Mouse (Mus musculus) adrenal gland, adult 2 months (tissue): Measurements from ENCODE around the gene Dysf. TPM values are rescaled to one million over a fixed set of nuclear protein-coding genes. Genes with fewer than 3 reads are reported as not detected.

Experiments used
- DNase-seq: peaks from one replicate; pipeline ENCODE4 v3.0.0; 2021
- polyA plus RNA-seq: library from polyadenylated mRNA; depleted of rRNA; stranded (reverse); fragments of >200 nt; gene quantifications from 2 replicates; pipeline ENCODE4 v1.2.3, GENCODE M21; 2012
- total RNA-seq, 2 experiments: library from RNA; stranded (reverse); gene quantifications; 2 replicates each; pipeline ENCODE4 v1.2.3; 2021

Gene Dysf
- total and polyA plus RNA-seq, 3 experiments, result 31.0 to 64.2 (median 54.4) TPM

DNA sequence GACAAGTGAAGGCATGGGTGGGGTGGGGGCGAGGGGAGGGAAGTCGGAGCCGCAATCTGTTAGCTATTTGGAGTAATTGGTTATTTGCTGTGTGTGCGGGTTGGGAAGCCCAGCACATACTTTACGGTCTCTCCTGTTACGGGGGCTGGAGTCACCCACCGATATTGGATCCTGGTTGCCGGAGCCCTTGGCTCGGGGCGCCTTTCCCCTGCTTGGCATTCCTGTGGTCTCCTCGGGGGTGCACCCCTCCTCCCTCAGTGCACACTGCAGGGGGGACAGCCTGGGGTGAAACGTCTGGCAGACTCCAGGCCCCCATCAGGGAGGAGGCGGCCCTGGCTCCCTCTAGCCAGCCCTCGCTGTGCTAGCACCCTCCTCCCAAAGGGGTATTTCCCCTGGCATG, 159.2 kb downstream of the Dysf start:
- no peak for DNase-seq

DNA sequence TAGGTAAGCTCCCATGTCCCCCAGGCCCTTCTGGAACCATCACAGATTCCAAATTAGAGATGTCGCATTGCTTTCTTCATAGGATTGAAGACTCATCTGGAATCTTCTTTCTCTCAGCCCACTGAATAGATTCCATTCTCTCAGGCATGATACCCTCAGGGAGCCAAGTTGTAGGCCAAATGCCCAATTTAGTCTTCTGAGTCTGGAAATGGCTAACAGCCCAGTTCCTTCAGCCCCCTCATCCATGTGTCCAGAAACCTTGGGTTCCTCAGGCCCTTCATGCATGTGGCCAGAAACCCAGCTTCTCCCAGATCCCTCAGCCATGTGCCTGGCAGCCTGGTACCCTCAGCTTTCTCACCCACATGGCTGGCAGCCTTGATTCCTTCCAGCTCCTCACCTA, 160.2 kb downstream of the Dysf start:
- DNase-seq, result no peak

DNA sequence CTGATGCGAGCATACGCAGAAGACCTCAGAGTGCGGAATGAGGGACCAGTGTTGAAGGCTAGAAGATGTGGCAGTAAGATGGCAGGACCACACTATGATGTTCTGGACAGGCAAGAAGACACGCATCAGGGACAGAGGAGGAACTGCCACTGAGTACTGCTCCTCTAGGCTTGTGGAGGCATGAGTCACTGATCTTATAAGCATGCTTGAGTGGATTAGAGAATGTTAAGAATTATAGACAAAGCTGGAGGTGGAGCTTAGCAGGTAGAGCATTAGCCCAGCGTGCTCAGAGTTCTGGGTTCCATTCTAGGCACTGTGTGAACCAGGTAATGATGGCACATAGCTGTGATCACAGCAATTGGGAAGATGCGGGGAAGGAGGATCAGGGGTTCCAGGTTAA, 165.2 kb downstream of the Dysf start:
- no peak for DNase-seq

DNA sequence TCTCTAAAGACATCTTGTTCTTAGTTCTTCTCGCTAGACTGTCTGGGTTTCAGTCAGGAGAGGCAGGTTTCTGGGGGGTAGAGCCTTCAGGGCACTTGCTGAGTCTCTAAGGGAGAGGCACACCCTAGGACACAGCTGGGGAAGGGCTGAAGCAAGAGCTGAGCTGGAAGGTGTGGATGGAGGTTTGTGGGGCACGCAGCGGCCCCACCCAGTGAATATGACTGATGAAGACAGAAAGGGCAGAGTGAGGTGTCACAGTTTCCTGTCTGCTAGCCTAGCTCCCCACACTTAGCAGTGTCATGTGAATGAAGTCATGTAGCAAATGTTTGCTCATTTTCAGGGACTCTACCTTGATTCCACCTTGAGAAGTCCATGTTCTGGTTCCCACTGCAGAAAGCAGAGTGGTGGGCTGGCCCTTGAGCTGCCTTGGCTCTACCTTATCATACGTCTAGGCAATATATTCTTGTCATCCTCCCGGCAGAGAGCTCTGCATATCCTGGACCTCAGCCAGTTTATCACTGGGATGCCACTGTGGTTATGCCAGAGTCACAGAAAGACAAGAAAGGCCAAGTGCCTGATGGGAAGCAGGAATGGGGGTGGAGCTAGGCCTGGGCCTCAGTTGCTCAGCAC, 170.5 kb downstream of the Dysf start:
- DNase-seq, result peak; percentile 59

DNA sequence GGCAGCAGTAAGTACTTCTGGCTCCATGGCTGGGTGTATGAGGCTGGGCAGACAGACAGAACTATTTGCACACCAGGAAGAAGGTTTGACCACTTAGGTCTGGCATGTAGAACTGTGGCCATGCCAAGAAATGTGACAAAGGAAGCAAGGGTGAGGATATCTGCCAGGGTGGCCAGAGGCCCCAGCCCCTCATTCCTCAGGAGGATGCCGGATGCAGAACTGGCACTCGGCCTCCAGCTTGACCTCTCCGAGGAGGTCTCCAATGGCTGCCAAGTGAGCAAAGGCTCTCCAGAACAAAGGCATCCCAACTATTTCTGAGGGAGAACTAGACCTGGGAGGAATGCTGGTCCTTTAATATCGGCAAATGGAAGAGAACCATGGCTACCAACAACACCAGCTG, 173.1 kb downstream of the Dysf start:
- peak; percentile 50 for DNase-seq

DNA sequence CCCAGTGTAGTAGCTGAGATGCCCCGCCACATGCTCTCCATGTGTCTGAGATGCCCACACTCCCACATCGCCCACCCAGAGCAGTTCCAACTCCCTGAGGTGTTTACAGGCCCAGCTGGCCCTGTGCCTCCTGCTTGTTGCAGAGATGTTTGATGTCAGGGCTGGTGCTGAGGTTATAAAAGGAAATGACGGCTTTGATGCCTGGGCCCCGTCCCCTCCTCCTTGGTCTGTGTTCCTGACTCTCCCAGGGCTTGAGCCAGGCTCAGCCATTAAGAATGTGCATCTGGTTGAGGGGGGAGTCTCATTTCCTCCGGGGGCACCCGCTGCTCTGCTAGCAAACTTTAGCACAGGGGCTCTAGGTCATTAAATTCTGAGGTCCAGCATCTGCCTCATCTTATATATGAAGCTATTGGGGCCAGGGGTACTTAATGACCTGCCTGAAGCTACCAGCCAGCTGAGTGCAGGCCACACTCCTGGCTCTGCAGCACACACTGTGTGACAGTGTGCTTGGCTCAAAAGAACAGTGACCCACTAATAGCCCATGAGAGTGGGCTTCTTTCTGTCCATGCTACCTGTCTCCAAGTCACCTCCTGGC, 183.4 kb downstream of the Dysf start:
- DNase-seq, result no peak

DNA sequence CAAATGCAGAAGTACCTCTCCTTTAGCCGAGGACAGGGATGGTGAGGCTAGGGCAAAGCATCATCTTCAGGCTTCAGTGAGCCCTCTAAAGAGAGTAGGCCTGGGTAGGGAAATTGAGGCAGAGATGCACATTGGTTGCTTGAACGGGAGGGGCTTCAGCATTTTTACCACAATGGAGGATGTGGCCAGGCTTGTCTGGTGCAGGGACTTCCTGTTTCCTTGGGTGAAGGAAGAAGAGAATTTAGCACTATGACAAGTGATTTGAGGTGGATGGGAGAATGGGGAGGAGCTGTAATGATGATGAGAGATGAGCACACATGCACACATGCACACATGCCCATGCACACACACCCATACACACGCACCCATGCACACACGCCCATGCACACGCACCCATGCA, 188.1 kb downstream of the Dysf start:
- DNase-seq, result no peak

DNA sequence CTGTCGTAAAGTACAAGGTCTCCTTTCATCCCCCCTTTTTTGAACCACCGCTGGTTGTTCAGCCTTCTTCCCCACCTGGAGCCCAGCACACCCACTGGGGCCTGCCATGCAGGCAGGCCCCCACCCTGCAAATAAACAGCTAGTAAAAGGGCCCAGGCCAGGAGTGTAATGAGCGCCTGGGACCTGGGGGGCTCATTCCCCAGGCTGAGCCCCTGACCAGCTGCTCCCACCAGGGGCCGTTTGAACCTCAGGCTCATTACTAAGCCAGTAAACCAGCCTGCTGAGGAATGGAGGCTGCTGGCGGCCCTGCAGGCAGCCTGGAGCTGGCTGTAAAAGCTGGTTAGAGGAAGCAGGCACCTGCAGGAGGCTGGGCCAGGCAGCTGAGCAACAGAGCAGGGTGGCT, 189.4 kb downstream of the Dysf start:
- DNase-seq, result no peak

DNA sequence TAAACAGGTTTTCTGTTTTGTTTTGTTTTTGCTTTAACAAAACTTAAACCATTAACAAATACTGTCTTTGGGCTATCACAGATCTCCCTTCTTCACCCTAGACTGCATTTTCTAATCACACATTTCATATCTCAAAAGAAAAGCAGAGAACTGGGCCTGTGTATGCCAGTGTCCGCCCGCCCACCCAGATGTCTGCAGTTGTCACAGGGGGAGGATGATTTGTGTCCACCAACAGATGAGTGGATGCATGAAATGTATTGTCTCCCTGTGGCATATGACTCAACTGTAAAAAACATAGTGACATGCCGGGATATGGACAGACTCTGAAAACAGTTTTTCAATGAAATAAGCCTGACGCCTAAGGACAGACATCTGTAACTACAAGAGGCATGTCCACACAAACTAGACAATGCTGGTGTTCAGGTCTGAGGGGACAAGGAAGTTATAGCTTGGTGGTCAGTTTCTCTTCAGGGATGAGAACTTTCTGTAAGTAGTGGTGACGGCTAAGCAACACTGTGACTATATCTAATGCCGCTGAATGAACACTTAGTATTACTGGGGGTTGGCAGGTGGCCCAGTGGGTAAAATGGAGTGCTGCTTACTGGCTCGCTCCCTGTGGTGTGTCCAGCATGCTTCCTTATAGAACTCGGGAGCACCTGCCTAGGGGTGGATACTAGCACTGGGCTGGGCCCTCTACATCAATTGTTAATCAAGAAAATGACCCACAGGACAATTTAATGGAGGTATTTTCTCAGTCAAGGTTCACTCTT, 193.5 kb downstream of the Dysf start:
- no peak for DNase-seq

DNA sequence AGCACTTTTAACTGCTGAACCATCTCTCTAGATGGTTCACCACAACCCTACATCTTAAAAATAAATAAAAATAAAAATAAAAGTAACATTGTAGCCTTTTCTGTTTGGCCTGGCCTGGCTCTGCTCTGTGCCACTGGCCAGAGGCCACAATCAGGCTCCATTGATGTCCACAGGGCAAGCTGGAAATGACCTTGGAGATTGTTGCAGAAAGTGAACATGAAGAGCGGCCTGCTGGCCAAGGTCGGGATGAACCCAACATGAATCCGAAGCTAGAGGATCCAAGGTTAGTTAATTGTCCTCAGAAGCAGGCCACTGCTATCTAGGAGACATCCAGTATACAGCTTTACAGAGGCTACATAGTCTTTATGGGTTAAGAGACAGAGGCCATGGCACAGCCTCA, 197.2 kb downstream of the Dysf start:
- DNase-seq, result peak; percentile 73

DNA sequence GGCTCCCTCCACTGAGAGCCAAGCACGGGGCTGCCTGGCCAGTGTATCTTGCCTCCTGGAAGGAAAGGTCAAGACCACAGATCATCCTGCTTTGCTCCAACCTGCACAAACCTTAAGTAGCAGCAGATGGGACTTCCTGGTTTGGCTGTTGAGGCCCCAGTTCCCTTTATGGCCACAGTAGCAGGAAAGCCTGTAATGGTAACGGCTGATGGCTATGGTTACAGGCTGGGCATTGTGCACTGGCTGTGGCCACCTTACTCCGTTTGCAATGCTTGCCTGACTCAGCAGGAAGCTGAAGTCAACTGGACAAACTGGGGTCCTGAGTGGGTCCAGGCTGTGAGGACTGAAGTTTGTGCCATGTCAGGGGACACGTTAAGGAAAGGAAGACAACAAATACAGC, 200.2 kb downstream of the Dysf start:
- no peak for DNase-seq

DNA sequence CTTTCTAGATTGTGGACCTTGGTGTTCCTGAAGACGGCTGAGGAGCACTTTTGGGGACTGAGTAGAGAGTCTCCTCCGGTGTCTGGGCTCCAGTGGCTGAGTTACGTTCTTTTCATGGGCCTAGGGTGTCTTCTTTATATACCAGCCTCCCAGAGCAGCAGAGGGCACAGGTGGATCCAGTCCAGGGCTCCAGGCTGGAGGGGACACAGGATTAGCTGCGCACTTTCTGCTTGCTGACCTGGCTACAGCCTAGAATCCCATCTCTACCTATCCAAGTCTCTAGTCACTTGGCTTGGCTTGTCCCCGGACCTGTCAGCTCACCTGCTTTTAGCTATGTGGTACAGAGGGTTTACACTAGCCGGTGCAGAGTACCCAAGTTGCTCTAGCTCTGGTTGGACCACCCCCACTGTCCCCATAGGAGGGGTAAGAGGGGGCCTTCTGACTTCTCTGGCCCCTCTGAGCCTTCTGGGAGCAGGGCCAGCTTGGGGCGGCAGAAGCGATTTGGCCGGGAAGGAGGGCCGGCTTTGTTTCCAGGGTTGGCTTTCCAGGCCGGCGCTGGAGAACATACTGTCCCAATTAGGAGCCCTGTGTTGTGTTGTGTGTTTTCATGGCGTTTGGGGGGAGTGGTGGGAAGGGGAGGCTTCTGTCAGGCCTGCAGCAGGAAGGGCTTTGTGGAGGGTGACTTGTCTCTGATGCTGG, 201.5 kb downstream of the Dysf start:
- no peak for DNase-seq

DNA sequence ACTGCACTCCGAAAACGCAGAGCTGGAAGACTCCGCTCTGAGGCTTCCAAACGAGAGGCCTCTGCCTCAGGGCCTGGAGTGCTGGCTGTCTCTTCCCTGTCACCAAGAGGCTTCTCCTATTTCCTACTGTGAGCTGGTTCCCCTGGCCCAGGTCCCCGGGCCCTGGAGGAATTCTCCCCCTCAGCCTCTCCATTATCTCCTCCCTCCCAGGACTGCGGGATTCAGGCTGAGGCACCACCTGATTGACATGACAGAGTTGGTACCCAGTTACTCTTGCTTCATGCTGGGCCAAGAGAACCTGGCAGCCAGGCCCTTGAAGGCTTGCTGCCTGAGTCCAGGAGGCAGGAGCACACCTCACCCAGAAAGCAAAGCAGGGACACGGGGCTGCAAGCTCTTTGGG, 203.1 kb downstream of the Dysf start:
- no peak for DNase-seq

DNA sequence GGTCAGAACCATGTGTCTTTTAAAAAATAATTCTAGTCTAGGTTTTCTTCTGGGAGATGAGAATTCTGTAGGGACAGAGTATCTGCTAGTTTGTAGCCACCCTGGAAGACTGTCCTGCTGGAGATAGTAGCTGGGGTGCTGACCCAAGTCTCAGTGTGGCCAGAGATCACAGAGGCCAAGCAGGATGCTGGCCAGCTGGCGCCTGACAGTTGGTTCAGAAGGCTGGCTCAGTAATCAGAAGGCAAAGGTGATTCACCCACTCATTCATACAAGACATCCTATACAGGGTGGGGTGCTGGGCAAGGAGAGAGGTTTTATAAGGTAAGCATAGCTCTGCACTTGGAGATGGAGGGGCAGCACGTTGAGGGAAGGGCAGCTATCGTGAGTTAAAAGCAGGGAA, 204.7 kb downstream of the Dysf start:
- DNase-seq, result peak; percentile 71

DNA sequence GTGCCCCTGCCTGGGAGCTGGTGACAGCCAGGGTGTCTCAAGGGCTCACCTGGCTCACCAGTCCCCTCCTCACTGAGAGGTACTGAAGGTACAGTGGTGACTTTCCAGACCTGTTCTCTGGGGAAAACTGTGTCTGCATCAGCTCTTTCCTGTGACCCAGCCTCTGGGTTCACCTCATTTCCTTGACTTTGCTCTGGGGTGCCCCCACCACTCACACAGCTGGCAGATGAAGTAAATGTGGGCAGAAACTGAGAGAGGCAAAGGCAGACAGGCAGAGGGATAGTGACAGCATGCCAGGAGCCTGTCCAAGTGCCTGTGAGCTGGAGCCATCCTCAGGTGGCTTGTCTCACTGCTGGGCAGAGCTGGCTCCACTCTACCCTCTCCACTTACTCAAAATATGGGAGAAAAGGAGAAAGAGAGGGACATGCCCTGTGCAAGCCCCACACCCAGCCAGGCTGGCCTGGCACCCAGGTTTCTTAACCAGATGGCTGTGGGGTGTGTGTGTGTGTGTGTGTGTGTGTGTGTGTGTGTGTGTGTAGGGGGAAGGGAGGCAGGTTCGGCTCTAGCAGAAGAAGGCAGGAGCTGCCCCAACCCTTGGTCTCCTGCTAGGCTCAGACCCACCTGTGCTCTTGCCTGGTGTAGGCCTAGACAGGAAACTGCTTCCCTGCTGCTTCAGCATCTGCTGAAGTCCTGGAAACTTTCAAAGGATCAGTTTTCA, 209.0 kb downstream of the Dysf start:
- no peak for DNase-seq

DNA sequence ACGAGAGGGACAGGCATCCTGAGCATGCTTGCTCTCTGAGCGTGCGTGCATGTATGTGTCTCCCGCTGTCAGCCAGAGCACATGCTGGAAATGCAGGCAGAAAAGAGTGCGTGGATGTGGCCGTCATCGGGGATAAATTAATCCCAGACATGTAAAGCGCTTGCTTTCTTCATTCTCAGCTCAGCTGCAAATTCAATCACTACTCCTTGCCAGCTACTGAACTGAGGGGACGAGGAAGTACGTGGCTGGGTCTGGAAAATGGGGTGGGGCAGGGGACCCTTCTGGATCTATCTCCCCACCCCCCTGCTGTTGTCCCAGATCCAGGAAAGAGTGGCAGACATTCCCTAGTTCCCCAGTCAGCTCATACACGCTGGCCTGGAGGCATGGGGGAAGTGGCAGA, 210.7 kb downstream of the Dysf start:
- DNase-seq, result no peak

DNA sequence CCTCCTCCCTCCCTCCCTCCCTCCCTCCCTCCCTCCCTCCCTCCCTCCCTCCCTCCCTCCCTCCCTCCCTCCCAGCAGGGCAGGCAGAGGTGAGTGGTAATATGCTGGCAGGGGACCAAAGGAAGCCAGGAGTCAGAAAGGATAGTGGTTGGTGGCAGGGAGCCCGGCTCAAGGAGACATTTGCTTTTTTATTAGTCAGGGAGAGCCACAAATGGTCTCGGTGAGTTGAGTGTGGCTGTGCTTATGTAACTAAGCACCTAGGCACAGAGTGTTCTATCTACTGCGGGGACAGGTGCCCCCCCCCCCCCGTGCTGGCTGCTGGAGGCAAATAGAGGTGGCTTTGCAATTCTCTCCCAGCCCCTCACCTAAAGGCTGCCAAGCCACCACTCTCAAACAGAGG, 216.5 kb downstream of the Dysf start:
- peak; percentile 80 for DNase-seq

DNA sequence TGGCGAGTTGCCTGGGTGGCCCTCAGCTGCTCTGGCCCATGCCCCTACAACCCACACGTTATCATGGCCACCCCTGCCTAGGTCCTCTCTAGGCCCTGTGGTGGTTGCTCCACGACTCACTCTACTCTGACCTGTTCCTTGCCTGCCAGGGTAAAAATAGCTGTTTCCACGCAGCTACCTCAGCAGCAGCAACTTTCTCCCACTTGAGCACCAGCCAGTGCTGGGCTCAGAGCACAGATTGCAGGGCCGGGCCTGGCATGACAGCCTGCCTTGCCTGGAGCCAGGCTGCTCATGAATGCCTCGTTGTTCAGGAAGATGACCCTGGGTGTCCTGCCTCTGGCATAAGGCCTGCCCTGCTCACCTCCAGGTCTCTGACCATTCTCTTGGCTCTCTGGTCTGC, 217.2 kb downstream of the Dysf start:
- peak; percentile 71 for DNase-seq

DNA sequence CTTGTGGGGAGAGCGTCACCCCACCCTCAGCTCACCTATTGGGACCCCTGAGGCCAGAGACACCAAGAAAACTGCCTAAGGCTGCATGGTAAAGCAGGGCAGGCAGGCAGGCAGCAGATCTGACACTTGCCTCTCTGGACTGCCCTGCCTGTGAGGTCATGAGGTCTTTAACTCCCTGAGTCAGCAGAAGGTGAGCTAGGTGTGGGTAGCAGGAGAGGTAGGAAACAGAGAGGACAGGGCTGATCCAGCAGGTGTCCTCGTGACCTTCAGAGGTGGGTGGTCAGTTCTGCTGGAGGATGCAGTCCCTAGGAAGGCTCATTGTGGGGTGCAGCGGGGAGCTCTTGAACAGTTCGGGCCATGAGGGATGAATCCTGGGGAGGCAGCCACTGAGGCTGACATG, 219.8 kb downstream of the Dysf start:
- DNase-seq, result no peak

DNA sequence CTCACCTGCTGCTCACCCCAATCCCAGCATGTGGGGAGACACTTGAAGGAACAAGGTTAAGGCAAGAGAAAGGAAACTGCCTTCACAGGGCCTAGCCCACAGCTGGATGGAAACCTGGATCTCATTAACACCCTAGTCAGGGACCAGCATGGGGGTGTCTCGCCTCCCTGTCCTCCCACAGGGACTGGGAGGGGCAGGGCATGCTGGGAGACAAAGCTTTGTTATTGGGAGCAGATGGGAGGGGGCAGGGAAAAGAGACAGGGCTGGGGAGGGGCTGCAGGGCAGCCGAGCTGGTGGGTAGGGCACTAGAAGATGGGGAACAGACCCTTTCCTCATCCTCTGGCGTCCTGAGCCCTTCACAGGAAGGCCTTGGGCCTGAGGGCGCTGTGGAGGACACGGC, 220.4 kb downstream of the Dysf start:
- no peak for DNase-seq

DNA sequence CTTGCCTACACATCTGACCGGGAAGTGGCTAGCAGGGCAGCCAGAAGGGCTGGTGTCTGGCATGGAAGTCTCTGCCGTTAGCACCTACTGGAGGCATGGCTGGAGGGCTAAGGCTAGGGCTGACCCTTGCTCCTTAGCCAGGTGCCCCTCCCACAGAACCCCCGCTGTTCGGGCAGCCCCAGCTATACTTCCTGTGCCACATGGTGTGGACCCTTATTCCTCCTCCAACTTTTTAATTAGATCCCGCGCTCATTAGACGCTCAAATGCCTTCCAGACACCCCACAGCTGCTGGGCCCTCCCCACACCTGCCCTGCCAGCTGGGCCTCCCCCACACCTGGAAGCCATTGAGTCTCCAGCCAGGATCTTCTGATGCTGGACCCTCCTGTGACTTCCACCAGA, 221.3 kb downstream of the Dysf start:
- no peak for DNase-seq

DNA sequence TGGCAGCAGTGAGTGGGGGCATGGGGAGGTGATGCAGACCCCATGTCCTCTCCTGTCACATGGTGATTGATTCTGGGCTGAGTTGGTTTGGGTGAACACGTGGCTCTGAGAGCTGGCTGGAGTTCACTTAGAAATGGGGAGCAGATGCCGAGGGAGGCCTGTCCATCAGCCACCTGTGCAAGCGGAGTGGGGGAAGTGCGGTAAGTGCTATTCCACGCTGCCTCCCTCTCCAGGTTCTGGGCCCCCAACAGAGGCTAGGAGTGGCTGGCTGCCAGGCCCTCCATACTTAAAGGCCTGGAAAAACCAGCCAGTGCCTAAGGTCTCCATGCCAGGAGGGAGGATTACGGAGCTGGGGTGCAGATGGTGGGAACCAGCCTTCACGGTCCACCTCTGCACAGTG, 222.7 kb downstream of the Dysf start:
- DNase-seq, result no peak
